Mouse (Mus musculus) liver, embryonic 16.5 days (tissue): ENCODE data around the gene Wrap73. TPM values are rescaled to one million over a fixed set of nuclear protein-coding genes. Genes with fewer than 3 reads are reported as not detected.

Source experiments
- ATAC-seq: fragments of 200-750 bp; cut with Nextera tagmentation; 2 replicates; pipeline ENCODE4 v1.8.0; 2017; ENCODE audit warnings: low read depth, mild to moderate bottlenecking, moderate number of reproducible peaks, moderate library complexity
- H3K27ac ChIP-seq: fragments of 300-500 bp; sonication (generic); 2 replicates; pipeline ENCODE4 v1.5.1; 2014; ENCODE audit warnings: mild to moderate bottlenecking, low read length
- H3K27me3 ChIP-seq: fragments of 300-500 bp; sonication (generic); 2 replicates; pipeline ENCODE4 v1.6.1; 2014; ENCODE audit warnings: low read depth, low read length, mixed read lengths; ENCODE audit not compliant: control insufficient read depth, insufficient read depth
- H3K36me3 ChIP-seq: fragments of 300-500 bp; sonication (generic); 2 replicates; pipeline ENCODE4 v1.6.1; 2014; ENCODE audit warnings: mild to moderate bottlenecking; ENCODE audit not compliant: control insufficient read depth, insufficient read depth
- H3K4me1 ChIP-seq: fragments of 300-500 bp; sonication (generic); 2 replicates; pipeline ENCODE4 v1.6.1; 2014; ENCODE audit warnings: low read depth, low read length, mixed read lengths; ENCODE audit not compliant: control insufficient read depth
- H3K4me2 ChIP-seq: fragments of 300-500 bp; sonication (generic); 2 replicates; pipeline ENCODE4 v1.6.1; 2014; ENCODE audit warnings: low read depth, low read length, mixed read lengths
- H3K4me3 ChIP-seq: fragments of 300-500 bp; sonication (generic); 2 replicates; pipeline ENCODE4 v1.5.1; 2014; ENCODE audit warnings: low read depth, mild to moderate bottlenecking, low read length
- H3K9ac ChIP-seq: fragments of 300-500 bp; sonication (generic); 2 replicates; pipeline ENCODE4 v1.6.1; 2014; ENCODE audit warnings: low read depth, low read length
- H3K9me3 ChIP-seq: fragments of 300-500 bp; sonication (generic); replicated peaks from 2 replicates; pipeline ENCODE4 v1.6.1; 2016; ENCODE audit warnings: low read length; ENCODE audit not compliant: control insufficient read depth
- WGBS: fragments of 180-500 bp; shearing (Covaris S2); extraction: QIAGEN DNeasy Blood & Tissue Kit; methylation state at CpG from one replicate; pipeline ENCODE4 v1.1.7; 2014; ENCODE audit not compliant: insufficient replicate concordance; 5-methylcytosine and 5-hydroxymethylcytosine counted together
- polyA plus RNA-seq: library from polyadenylated mRNA; unstranded; fragments of >200 nt; fragmentation: Nextera tagmentation; extraction: Ambion mirVana; gene quantifications from 2 replicates; pipeline ENCODE4 v1.2.1, GENCODE M21; 2015

Gene Wrap73
- polyA plus RNA-seq, 1 experiment from 2014 or later, result 22.5 TPM

- Histone ChIP-seq H3K27ac (no peak overlapping the region), H3K27me3 (no peaks in the 10 kb centered on the region), H3K4me3 (no peak overlapping the region), H3K36me3 (no peaks in the 10 kb centered on the region), H3K4me1 (no peaks in the 10 kb centered on the region), H3K4me2 (no peak overlapping the region), H3K9me3 (no peaks in the 10 kb centered on the region), H3K9ac (no peak overlapping the region)
- WGBS, result 11% methylated on average over 5 of the region's 5 CpGs
- no peak for ATAC-seq
Observed at GRCm38 (mm10) chr4:154207261-154207660, 65.1 kb downstream of the Wrap73 start.

GRCm38 (mm10) chr4:154209054-154209453, 66.9 kb downstream of the Wrap73 start:
- Histone ChIP-seq H3K4me2 (no peak overlapping the region), H3K9me3 (no peaks in the 10 kb centered on the region)
- 52% methylated on average over 6 of the region's 6 CpGs for WGBS

GRCm38 (mm10) chr4:154209825-154210224, 67.7 kb downstream of the Wrap73 start:
- Histone ChIP-seq H3K27me3 (no peaks in the 10 kb centered on the region), H3K27ac (no peak overlapping the region), H3K4me2 (no peak overlapping the region), H3K9ac (no peak overlapping the region), H3K4me3 (no peak overlapping the region), H3K4me1 (peaks cover 3% of the 10 kb centered on the region), H3K9me3 (no peaks in the 10 kb centered on the region), H3K36me3 (no peaks in the 10 kb centered on the region)
- no peak for ATAC-seq
- WGBS, result 19% methylated on average over 3 of the region's 3 CpGs

More at GRCm38 (mm10) chr4:154209054-154209453, 66.9 kb downstream of the Wrap73 start:
- no peak overlapping the region for H3K4me3 ChIP-seq
- H3K4me1 ChIP-seq, result no peaks in the 10 kb centered on the region; the same call in none of the 2 replicates
- no peaks in the 10 kb centered on the region for H3K36me3 ChIP-seq
- H3K9ac ChIP-seq, result no peak overlapping the region
- H3K27me3 ChIP-seq, result no peaks in the 10 kb centered on the region
- H3K27ac ChIP-seq, result no peak overlapping the region
- ATAC-seq, result no peak

DNA sequence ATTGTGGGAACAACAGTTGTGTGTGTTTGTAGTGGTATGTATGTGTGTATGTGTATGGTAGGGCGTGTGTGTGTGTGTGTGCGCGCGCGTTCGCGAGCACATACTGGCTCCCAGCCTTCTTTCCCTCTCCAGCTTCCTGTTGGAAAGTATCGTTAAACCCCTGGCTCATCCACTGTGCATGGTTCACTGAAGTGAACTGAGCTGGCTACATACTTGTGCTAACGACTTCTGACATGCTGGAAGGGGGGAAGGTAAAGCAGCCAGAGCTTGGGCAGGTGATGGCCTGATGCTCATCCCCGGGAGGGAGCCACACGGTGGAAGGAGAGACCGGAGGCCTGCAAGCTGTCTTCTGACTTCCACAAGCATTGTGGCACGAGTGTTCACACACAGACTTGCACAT, 69.3 kb downstream of the Wrap73 start:
- Histone ChIP-seq H3K27ac (no peak overlapping the region), H3K9me3 (no peaks in the 10 kb centered on the region), H3K27me3 (no peaks in the 10 kb centered on the region), H3K9ac (no peak overlapping the region), H3K36me3 (no peaks in the 10 kb centered on the region), H3K4me2 (no peak overlapping the region), H3K4me1 (peaks cover 3% of the 10 kb centered on the region), H3K4me3 (no peak overlapping the region)
- 78% methylated on average over 13 of the region's 13 CpGs for WGBS
- no peak for ATAC-seq

GRCm38 (mm10) chr4:154213586-154213985, 71.4 kb downstream of the Wrap73 start:
- no peak overlapping the region for H3K9ac ChIP-seq
- no peak overlapping the region for H3K4me3 ChIP-seq
- WGBS, result 63% methylated on average over 7 of the region's 7 CpGs
- H3K4me2 ChIP-seq, result no peak overlapping the region
- peaks cover 3% of the 10 kb centered on the region for H3K4me1 ChIP-seq
- no peak for ATAC-seq
- H3K9me3 ChIP-seq, result no peaks in the 10 kb centered on the region
- H3K27me3 ChIP-seq, result no peaks in the 10 kb centered on the region
- H3K27ac ChIP-seq, result no peak overlapping the region
- no peaks in the 10 kb centered on the region for H3K36me3 ChIP-seq

DNA sequence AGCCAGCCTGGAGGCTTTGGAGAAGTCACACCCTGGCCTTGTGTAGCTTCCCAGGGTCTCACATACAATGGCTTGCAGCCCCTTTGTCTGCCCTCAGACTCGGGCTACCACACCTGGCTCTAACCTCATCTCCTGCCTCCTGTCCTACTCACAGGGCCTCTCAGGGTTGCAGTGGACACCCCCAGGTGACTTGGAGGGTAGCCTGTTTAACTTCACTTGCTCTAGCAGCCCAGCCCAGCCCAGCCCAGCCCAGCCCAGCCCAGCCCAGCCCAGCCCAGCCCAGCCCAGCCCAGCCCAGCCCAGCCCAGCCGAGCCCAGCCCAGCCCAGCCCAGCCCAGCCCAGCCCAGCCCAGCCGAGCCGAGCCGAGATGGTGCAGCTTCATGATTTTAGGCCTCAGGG, 71.9 kb downstream of the Wrap73 start:
- no peak for ATAC-seq
- Histone ChIP-seq H3K27me3 (no peaks in the 10 kb centered on the region), H3K36me3 (no peaks in the 10 kb centered on the region), H3K4me1 (peaks cover 3% of the 10 kb centered on the region), H3K9ac (no peak overlapping the region), H3K9me3 (no peaks in the 10 kb centered on the region), H3K27ac (no peak overlapping the region), H3K4me2 (no peak overlapping the region), H3K4me3 (no peak overlapping the region)
- WGBS, result 10% methylated on average over 5 of the region's 5 CpGs

Other genes starting within 250 kb of the Wrap73 start
- 45.4 and 52.0 TPM in 2 replicates for gene A430005L14Rik, start 185.1 kb upstream of the Wrap73 start, polyA plus RNA-seq
- 6.7 and 6.9 TPM in 2 replicates for gene Dffb, start 167.2 kb upstream of the Wrap73 start, polyA plus RNA-seq
- 5.3 and 5.6 TPM in 2 replicates for gene Cep104, start 167.2 kb upstream of the Wrap73 start, polyA plus RNA-seq
- gene Lrrc47, start 130.6 kb upstream of the Wrap73 start, polyA plus RNA-seq, result 11.8 and 12.2 TPM in 2 replicates
- gene Smim1, start 116.1 kb upstream of the Wrap73 start, polyA plus RNA-seq, result 271 and 290 TPM in 2 replicates
- gene Ccdc27, start 99.7 kb upstream of the Wrap73 start, polyA plus RNA-seq, result 0.04 TPM in 1 of 2 replicates, not detected in the other
- 0.05 TPM in 1 of 2 replicates, not detected in the other for gene Trp73, start 2.2 kb upstream of the Wrap73 start, polyA plus RNA-seq
- gene Tprgl, start 18.3 kb downstream of the Wrap73 start, polyA plus RNA-seq, result 128 and 131 TPM in 2 replicates
- gene Megf6, start 28.4 kb downstream of the Wrap73 start, polyA plus RNA-seq, result 1.7 and 1.9 TPM in 2 replicates
- gene Arhgef16, start 159.3 kb downstream of the Wrap73 start, polyA plus RNA-seq, result 5.0 and 5.4 TPM in 2 replicates
- not detected in 2 replicates for gene B230104I21Rik, start 193.8 kb downstream of the Wrap73 start, polyA plus RNA-seq